Mouse (Mus musculus) forebrain, embryonic 13.5 days (tissue): ENCODE results near the gene Rasl2-9. TPM values are rescaled to one million over a fixed set of nuclear protein-coding genes. Genes with fewer than 3 reads are reported as not detected.
A peak's percentile ranks its signal among the peaks of the same experiment; 100 is the strongest.

ENCODE experiments used
- ATAC-seq: fragments of 200-750 bp; cut with Nextera tagmentation; 2 replicates; pipeline ENCODE4 v1.8.0; 2017
- H3K27ac ChIP-seq: fragments of 300-500 bp; sonication (generic); 2 replicates; pipeline ENCODE4 v1.5.1; 2015; ENCODE audit warnings: inconsistent platforms, mild to moderate bottlenecking, moderate library complexity
- H3K27me3 ChIP-seq: fragments of 300-500 bp; sonication (generic); 2 replicates; pipeline ENCODE4 v1.6.1; 2015; ENCODE audit warnings: mild to moderate bottlenecking, inconsistent platforms
- H3K36me3 ChIP-seq: fragments of 300-500 bp; sonication (generic); 2 replicates; pipeline ENCODE4 v1.6.1; 2015; ENCODE audit warnings: mild to moderate bottlenecking, inconsistent platforms; ENCODE audit not compliant: poor library complexity, severe bottlenecking
- H3K4me1 ChIP-seq: fragments of 300-500 bp; sonication (generic); 2 replicates; pipeline ENCODE4 v1.6.1; 2015; ENCODE audit warnings: inconsistent platforms
- H3K4me2 ChIP-seq: fragments of 300-500 bp; sonication (generic); 2 replicates; pipeline ENCODE4 v1.6.1; 2015; ENCODE audit warnings: inconsistent platforms, mild to moderate bottlenecking, moderate library complexity
- H3K4me3 ChIP-seq: fragments of 300-500 bp; sonication (generic); 2 replicates; pipeline ENCODE4 v1.5.1; 2015; ENCODE audit warnings: mild to moderate bottlenecking, inconsistent platforms
- H3K9ac ChIP-seq: fragments of 300-500 bp; sonication (generic); 2 replicates; pipeline ENCODE4 v1.6.1; 2015; ENCODE audit warnings: mild to moderate bottlenecking, inconsistent platforms
- H3K9me3 ChIP-seq: fragments of 300-500 bp; sonication (generic); replicated peaks from 2 replicates; pipeline ENCODE4 v1.6.1; 2016; ENCODE audit warnings: inconsistent platforms
- WGBS: fragments of 180-500 bp; shearing (Covaris S2); methylation state at CpG from one replicate; pipeline ENCODE4 v1.1.7; 2015; 5-methylcytosine and 5-hydroxymethylcytosine counted together
- polyA plus RNA-seq: library from polyadenylated mRNA; unstranded; fragments of >200 nt; fragmentation: Nextera tagmentation; extraction: Ambion mirVana; gene quantifications from 2 replicates; pipeline ENCODE4 v1.2.1, GENCODE M21; 2015

Rasl2-9 gene
- polyA plus RNA-seq, 1 experiment from 2014 or later, result 0.30 TPM

DNA sequence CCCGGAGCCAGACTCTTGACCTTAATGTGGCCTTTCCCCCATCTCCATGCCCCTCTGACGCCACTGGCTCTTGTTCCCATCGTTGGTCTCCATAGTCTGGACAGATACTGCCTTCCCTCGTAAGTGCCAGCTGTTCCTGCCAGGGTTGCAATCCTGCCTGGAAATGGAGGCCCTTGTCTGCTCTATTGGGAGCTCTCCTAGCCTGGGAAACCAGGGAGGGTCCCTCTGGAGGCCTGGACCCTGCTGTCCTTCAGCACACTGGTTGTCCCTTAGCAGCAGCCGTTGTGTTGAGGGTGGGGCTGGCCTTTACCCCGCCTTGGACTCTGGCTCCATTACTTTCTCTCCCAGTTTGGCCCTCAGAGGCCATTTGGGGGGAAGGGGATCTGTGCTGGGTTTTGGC is 33.4 kb downstream of the Rasl2-9 start:
- 88% methylated on average over 6 of the region's 6 CpGs for WGBS
- H3K9ac ChIP-seq, result no peak overlapping the region

DNA sequence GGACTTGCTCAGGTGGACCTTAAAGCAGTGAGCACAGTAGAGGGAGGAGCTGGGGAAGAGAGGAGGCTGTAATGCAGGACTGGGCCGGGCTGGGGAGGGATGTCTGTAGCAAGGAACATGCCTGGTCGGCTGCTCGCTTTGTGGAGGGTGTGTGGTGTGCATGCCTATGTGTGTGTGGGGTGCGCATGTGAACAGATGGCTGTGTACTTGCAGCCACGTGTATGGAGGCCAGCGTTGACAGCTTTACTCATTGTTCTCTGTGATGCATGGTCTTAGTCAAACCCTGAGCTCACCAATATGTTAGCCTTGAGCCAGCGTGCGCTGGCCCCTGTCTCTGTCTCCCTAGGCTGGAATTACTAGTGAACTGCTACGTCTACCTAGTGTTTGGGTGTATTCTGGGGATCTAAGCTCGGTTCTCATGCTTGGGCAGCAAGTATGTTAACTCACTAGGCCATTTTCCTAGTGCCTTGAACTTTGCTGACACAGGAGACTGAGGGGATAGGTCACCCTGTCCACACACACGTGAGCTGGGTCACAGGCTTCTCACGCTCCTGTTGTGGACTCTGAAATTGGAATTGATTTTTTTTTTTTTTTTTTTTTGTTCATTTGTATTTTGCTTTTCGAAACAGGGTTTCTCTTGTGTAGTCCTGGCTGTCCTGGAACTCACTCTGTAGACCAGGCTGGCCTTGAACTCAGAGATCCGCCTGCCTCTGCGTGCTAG is 34.6 kb downstream of the Rasl2-9 start:
- H3K36me3 ChIP-seq, result peaks cover 76% of the 10 kb centered on the region
- no peaks in the 10 kb centered on the region for H3K9me3 ChIP-seq
- H3K4me3 ChIP-seq, result no peak overlapping the region
- 92% methylated on average over 15 of the region's 15 CpGs for WGBS
- no peak overlapping the region for H3K9ac ChIP-seq
- no peak overlapping the region for H3K27ac ChIP-seq
- no peak for ATAC-seq
- H3K27me3 ChIP-seq, result no peaks in the 10 kb centered on the region
- peaks cover 8% of the 10 kb centered on the region; the same call in 1 of the 2 replicates for H3K4me1 ChIP-seq
- H3K4me2 ChIP-seq, result no peak overlapping the region

More for the DNA sequence above, 33.4 kb downstream of the Rasl2-9 start:
- Histone ChIP-seq H3K36me3 (peaks cover 86% of the 10 kb centered on the region), H3K9me3 (no peaks in the 10 kb centered on the region), H3K27me3 (no peaks in the 10 kb centered on the region), H3K27ac (no peak overlapping the region), H3K4me2 (no peak overlapping the region), H3K4me1 (peaks cover 8% of the 10 kb centered on the region; the same call in 1 of the 2 replicates), H3K4me3 (no peak overlapping the region)
- ATAC-seq, result no peak

DNA sequence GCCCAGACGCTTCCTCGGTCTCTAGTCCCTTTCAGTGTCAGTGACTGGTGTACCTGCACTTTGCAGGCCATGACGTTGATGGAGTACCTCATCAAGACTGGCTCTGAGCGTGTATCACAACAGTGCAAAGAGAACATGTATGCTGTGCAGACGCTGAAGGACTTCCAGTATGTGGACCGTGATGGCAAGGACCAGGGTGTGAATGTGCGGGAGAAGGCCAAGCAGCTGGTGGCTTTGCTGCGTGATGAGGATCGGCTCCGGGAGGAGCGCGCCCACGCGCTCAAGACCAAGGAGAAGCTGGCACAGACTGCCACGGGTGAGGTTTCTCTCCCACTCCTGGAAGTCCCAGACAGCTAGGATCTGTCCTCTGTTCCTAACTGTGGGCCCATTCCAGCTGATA is 35.9 kb downstream of the Rasl2-9 start:
- no peak for ATAC-seq
- no peaks in the 10 kb centered on the region for H3K9me3 ChIP-seq
- WGBS, result 96% methylated on average over 15 of the region's 15 CpGs
- H3K4me3 ChIP-seq, result no peak overlapping the region
- H3K27me3 ChIP-seq, result no peaks in the 10 kb centered on the region
- no peak overlapping the region for H3K4me2 ChIP-seq
- peaks cover 75% of the 10 kb centered on the region for H3K36me3 ChIP-seq
- H3K27ac ChIP-seq, result no peak overlapping the region
- peaks cover 8% of the 10 kb centered on the region; the same call in 1 of the 2 replicates for H3K4me1 ChIP-seq
- H3K9ac ChIP-seq, result no peak overlapping the region

DNA sequence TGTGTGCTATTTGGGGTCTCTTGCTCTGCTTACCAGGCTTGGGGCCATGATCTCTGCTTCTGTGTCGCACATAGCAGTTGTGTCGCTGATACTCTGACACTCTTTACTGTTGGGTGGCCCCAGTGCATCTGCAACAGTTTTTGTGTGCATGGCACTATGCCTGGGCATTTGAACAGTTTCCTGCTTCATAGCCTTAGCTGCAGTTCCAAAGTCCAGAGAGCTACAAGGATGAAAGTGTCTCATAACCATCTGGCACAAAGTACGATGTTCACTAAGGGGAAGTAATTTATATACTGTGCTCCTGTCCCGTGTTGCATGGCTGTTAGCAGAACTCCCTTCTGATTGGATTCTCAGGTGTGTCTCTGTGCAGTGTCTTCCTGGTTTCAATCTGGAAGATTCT is 37.9 kb downstream of the Rasl2-9 start:
- H3K36me3 ChIP-seq, result peaks cover 72% of the 10 kb centered on the region
- no peak overlapping the region for H3K27ac ChIP-seq
- WGBS, result 90% methylated on average over 4 of the region's 4 CpGs

DNA sequence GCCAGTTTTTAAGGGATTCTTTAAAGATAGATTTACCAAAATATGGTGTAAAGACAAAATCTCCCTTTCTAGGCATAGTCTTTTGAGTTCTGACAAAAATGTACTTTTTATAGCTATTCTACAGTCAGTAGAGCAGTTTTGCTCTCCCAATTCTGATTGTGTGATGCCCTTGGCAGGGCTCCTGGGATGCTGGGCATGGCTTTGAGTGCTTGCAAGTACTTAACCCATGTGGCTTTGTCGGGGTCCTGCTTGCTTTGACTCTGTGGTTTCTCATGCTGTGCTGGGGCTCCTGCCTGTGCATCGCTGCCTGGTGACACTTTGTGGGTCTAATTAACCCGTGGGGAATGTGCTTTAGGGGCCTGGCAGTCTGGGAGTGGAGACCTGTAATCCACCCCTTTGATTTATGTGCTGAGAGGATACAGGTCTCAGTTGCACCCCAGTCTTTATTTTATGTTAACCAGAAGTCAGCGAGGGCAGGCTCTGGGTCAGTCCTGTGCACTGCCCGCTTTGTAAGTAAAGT is 38.8 kb downstream of the Rasl2-9 start:
- Histone ChIP-seq H3K9me3 (no peaks in the 10 kb centered on the region), H3K27me3 (no peaks in the 10 kb centered on the region), H3K27ac (no peak overlapping the region), H3K9ac (no peak overlapping the region), H3K4me1 (peaks cover 14% of the 10 kb centered on the region), H3K4me3 (no peak overlapping the region), H3K36me3 (peaks cover 65% of the 10 kb centered on the region), H3K4me2 (no peak overlapping the region)
- WGBS, result 83% methylated on average over 5 of the region's 5 CpGs
- ATAC-seq, result no peak

More for the DNA sequence above, 37.9 kb downstream of the Rasl2-9 start:
- Histone ChIP-seq H3K27me3 (no peaks in the 10 kb centered on the region), H3K9me3 (no peaks in the 10 kb centered on the region), H3K9ac (no peak overlapping the region), H3K4me1 (peaks cover 8% of the 10 kb centered on the region; the same call in 1 of the 2 replicates), H3K4me2 (no peak overlapping the region), H3K4me3 (no peak overlapping the region)
- ATAC-seq, result no peak

DNA sequence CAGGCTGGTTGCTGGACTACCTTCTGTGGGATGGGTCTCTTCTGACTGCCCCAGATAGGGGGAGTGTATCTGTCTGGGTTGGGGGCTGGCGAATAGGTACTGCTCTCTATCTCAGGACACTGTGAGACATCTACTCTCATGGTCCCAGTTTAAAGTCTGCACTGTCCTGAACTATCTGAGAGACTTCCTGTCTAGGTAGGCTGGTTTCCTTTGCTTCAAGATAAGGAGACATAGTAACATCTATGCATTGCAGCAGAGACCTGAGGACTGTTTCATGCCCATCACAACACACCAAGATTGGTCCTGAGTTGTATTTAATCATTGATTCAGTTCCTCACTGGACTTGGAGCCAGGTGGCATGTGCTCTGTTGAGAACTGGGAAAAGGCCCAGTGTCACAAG is 40.2 kb downstream of the Rasl2-9 start:
- no peak for ATAC-seq
- 91% methylated on average over 1 of the region's 1 CpGs for WGBS
- H3K9me3 ChIP-seq, result no peaks in the 10 kb centered on the region
- peaks cover 26% of the 10 kb centered on the region for H3K4me1 ChIP-seq
- no peaks in the 10 kb centered on the region for H3K27me3 ChIP-seq
- no peak overlapping the region for H3K27ac ChIP-seq
- H3K4me3 ChIP-seq, result no peak overlapping the region
- H3K9ac ChIP-seq, result no peak overlapping the region
- H3K4me2 ChIP-seq, result no peak overlapping the region
- peaks cover 54% of the 10 kb centered on the region for H3K36me3 ChIP-seq

DNA sequence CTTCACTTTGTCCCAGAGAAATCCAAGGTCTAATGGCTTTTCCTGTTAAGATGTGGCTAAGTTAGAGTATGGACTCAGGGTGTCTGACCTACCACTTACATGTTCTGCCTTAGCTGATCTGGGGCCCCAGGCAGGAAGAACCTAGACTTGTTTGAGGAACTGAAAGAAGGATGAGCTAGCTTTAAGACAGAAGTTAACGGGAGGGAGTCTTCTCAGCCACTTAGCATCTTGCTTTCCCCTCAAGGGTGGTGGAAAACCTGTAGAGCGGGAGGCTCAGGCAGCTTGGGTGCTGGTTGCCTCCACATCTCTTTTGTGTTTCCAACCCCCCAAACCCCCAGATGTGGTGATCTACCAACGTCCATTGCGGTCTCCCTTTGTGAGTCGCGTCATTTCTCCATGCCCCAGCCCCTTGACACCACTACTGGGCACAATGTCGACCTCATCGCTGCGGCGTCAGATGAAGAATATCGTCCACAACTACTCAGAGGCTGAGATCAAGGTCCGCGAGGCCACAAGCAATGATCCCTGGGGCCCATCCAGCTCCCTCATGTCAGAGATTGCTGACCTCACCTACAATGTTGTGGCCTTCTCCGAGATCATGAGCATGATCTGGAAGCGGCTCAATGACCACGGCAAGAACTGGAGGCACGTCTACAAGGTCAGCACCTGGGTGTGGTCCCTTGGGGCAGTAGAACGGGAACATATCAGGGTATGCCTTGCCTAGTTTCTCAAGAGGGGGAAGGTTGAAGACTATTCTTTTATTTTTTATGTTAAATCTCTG is 42.2 kb downstream of the Rasl2-9 start:
- 94% methylated on average over 18 of the region's 18 CpGs for WGBS
- Histone ChIP-seq H3K4me3 (no peak overlapping the region), H3K4me2 (no peak overlapping the region), H3K27me3 (no peaks in the 10 kb centered on the region), H3K27ac (no peak overlapping the region), H3K9ac (no peak overlapping the region), H3K36me3 (peaks cover 47% of the 10 kb centered on the region), H3K4me1 (peaks cover 26% of the 10 kb centered on the region), H3K9me3 (no peaks in the 10 kb centered on the region)
- no peak for ATAC-seq

DNA sequence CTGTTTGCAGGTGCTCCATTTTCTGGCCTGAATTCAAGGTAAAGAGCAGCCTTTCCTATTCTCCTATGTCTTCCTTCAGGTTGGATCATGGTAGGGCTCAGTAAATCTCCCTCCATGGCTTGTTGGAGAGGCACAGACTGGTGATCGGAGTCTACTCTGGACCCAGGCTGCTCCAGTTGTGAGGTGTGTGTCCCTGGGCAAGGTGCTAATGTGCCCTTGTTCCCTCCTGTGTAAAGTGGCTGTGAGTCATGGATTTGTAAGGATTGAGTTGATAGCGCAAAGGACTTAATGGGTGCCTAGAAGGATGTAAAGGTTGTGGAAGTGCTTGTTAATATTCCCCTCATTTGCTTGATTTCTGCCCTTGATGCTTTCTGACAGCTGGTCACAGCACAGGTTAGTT is 43.8 kb downstream of the Rasl2-9 start:
- H3K27me3 ChIP-seq, result no peaks in the 10 kb centered on the region
- H3K9me3 ChIP-seq, result no peaks in the 10 kb centered on the region
- no peak overlapping the region for H3K27ac ChIP-seq
- WGBS, result 94% methylated on average over 2 of the region's 2 CpGs
- H3K36me3 ChIP-seq, result peaks cover 59% of the 10 kb centered on the region
- H3K4me3 ChIP-seq, result 0 out of 2 replicates have a peak overlapping the region, but pooled peaks have one; percentile 98
- no peak for ATAC-seq
- peaks cover 20% of the 10 kb centered on the region for H3K4me1 ChIP-seq
- H3K4me2 ChIP-seq, result peak overlapping the region; percentile 93; the same call in 1 of the 2 replicates
- no peak overlapping the region for H3K9ac ChIP-seq

DNA sequence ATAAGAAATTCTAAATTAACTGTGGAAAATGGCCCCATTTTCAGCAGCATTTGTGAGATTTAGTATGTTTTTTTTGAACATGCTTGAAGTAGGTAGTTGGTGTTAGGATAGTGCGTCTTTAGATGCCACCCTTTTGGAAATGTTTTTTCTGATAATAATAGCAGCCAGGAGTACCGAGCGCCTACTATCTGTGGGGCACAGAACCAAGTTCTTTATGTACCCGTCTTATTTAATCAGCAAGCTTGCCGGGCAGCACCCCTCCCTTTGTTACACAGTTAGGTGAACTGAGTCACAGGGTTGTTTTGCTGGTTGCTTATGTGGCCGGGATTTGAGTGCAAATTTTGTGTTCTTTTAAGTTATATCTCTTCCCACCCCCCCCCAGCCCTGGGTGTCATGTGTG is 44.5 kb downstream of the Rasl2-9 start:
- Histone ChIP-seq H3K4me2 (peak overlapping the region; percentile 93), H3K27me3 (no peaks in the 10 kb centered on the region), H3K9ac (peak overlapping the region; percentile 99), H3K4me1 (peaks cover 20% of the 10 kb centered on the region), H3K36me3 (peaks cover 63% of the 10 kb centered on the region), H3K9me3 (no peaks in the 10 kb centered on the region), H3K4me3 (peak overlapping the region; percentile 98), H3K27ac (no peak overlapping the region)
- no peak for ATAC-seq
- WGBS, result 67% methylated on average over 6 of the region's 6 CpGs

DNA sequence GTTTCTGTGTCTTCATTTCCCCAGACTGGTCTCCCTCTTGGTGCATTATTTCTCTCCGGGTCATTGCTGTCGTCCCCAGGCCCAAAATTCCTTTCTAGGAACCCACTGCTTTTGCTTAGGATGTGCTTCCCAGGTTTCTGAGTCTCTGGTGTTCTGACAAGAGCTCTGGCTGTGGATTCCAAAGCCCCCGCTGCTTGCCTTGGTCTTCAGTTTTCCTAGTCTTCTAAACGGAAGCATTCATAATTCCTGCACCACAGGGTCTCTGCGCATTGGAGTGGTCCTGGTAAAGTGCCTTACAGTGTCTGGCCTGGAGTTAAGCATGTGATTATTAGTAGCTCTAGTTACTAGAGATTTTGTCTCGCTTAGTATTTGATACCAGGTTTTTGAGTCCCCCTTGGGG is 44.9 kb downstream of the Rasl2-9 start:
- Histone ChIP-seq H3K4me3 (peak overlapping the region; percentile 98), H3K27me3 (no peaks in the 10 kb centered on the region), H3K27ac (peak overlapping the region; percentile 88), H3K9ac (peak overlapping the region; percentile 99), H3K4me1 (peaks cover 20% of the 10 kb centered on the region), H3K4me2 (peak overlapping the region; percentile 93), H3K9me3 (no peaks in the 10 kb centered on the region), H3K36me3 (peaks cover 63% of the 10 kb centered on the region)
- WGBS, result 21% methylated on average over 6 of the region's 6 CpGs
- ATAC-seq, result no peak

DNA sequence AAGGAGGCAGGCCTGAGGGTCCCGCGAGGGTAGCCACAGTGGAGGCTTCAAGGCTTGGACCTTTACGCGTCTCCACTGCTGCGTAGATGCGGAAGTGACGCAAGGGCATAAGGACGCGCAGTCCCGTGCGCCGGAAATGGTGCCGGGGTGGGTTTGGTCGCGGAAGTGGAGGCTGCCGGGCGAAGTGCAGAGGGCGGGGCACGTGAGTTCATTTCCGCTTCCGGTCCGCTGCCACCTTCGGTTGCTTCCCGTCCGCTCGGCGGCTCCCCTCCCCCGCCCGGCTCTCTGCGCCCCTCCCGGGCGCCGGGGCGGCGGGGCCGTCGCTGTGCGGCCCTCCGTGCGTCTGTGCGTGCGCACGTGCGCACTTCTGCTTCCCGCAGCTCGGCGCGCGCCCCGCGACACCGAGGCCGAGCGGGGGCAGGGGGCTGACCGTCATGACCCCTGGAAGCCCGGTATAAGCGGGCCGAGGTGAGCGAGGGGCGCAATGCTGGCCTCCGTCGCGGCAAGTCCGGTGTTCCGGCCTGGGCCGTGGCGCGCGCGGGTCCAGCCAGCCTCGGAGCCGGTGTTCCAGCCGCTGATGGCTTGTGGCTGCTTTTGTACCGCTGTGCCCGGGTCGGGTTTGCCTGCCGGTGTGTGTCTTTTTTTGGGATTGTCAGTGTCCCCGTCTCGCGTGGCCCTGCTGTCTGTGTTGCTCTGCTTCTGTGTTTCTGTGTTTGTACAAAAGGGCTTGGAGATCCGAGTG is 45.6 kb downstream of the Rasl2-9 start, which contains the start of gene Epn1:
Epn1 (plus strand) TSS at position 226 of the 742 bp plus-strand sequence.
- no peaks in the 10 kb centered on the region for H3K27me3 ChIP-seq
- H3K4me2 ChIP-seq, result peak within 1 kb of the TSS; percentile 93
- H3K27ac ChIP-seq, result peak within 1 kb of the TSS; percentile 88
- H3K4me3 ChIP-seq, result peak within 1 kb of the TSS; percentile 98
- no peaks in the 10 kb centered on the region for H3K9me3 ChIP-seq
- peak; percentile 98 for ATAC-seq
- peak within 1 kb of the TSS; percentile 99 for H3K9ac ChIP-seq
- H3K36me3 ChIP-seq, result peaks cover 63% of the 10 kb centered on the region
- peaks cover 20% of the 10 kb centered on the region for H3K4me1 ChIP-seq
- WGBS, result 1% methylated on average over 40 of the region's 81 CpGs
